Mouse (Mus musculus): ENCODE results near the gene Usp28. TPM values are rescaled to one million over a fixed set of nuclear protein-coding genes. Genes with fewer than 3 reads are reported as not detected.

Usp28 gene
- 18.2 and 18.7 TPM in 2 replicates for polyA plus RNA-seq (2012; ENCODE audit: insufficient read depth, insufficient read length, missing spikeins)

DNA sequence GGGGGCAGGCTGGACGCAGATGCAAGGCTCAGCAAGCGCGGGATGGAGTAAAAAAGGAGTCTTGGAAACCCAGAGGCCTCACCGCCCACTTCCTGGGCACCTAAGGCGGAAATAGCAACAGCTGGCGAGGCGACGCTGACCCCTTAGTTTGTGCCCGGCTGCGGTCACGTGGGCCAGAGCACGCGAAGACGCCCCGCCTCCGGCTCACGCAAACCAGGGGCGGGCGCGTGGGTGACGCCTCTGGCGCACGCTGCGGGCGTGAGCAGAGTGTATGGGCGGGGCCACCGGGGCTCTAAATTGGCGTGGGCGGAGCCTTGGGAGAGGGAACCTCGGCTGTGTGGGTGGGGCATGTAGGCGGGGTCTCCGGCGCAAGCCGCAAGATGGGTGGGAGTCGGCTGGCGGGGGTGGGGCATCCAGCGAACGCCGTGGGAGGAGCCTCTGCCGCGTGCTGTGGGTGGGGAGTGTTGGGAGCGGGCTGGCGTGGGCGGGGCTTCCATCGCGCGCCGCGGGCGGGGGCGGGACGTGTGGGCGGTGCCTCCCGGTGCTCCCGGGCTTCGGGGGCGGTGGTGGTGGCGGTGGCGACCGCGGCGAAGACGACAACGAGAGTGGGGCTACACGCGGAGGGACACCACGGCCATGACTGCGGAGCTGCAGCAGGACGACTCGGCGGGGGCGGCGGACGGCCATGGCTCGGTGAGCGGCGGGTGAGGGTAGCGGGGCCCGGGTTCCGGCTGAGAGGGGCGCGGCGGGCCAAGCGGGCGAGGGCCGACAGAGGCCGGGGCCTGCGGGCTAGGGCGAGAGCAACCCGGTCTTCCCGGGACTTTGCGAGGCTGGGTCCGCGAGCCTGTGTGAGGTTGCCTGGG lies at the start of gene Usp28:
TSS of gene Usp28 (plus strand) at position 531 of the 863 bp plus-strand sequence.
- Histone ChIP-seq H3K4me1 (ENCODE audit: control insufficient read depth, insufficient read depth, low read length) (peaks cover 15% of the 10 kb centered on the region), H3K27ac (ENCODE audit: insufficient read depth, low read depth, low read length) (peak within 1 kb of the TSS; percentile 87), H3K4me3 (ENCODE audit: insufficient read depth, low read length) (peak within 1 kb of the TSS; percentile 81)
- no peak for TF ChIP-seq CTCF (IDR thresholded peaks at IDR 0.05; ENCODE audit: low read depth, low read length)
- 0 out of 2 replicates have a peak, but pooled peaks have one; percentile 71 for TF ChIP-seq POLR2A (IDR thresholded peaks at IDR 0.05; ENCODE audit: borderline replicate concordance, low read depth, low read length)

DNA sequence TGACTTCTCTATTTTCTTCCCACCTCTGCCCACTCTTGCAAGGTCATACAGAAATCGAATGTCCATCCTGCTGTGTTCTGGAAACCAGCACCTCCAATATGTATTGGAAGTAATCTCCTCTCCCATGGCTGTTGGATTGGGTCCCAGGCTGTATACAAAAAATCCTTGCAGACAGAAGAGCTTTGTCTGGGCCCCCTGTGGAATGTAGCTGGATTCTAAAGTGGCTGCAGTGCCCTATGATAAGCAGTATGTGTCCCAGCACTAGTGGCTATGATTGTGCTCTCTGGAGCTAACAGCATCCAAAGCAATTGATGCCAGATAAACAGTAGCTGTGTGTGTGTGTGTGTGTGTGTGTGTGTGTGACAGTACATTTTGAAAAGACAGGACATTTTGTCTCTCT lies 42.8 kb upstream of the Usp28 start:
- TF ChIP-seq POLR2A (IDR thresholded peaks at IDR 0.05; ENCODE audit: borderline replicate concordance, low read depth, low read length) (no peak), CTCF (IDR thresholded peaks at IDR 0.05; ENCODE audit: low read depth, low read length) (no peak)
- Histone ChIP-seq H3K4me1 (ENCODE audit: control insufficient read depth, insufficient read depth, low read length) (no peaks in the 10 kb centered on the region), H3K4me3 (ENCODE audit: insufficient read depth, low read length) (no peak overlapping the region), H3K27ac (ENCODE audit: insufficient read depth, low read depth, low read length) (no peak overlapping the region)

DNA sequence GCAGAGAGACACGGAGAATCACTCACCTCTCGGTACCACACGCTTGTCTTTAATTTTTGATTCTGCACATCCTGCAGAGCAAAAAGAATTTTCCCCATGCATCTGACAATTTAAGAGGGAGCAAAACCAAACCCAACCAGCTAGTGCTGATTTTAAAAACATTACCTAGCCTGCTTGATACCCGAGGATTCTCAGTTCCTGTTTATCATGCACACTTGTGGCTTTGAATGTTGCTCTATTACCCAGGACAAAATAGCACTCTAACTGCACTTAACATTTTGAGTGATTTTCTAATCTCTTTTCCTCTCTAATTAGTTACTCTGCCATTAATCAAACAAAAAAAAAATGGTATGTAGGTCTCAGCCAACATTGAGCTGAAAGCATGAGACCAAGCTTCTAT lies 37.6 kb upstream of the Usp28 start:
- TF ChIP-seq CTCF (IDR thresholded peaks at IDR 0.05; ENCODE audit: low read depth, low read length) (no peak), POLR2A (IDR thresholded peaks at IDR 0.05; ENCODE audit: borderline replicate concordance, low read depth, low read length) (no peak)
- no peaks in the 10 kb centered on the region for H3K4me1 ChIP-seq (ENCODE audit: control insufficient read depth, insufficient read depth, low read length)

DNA sequence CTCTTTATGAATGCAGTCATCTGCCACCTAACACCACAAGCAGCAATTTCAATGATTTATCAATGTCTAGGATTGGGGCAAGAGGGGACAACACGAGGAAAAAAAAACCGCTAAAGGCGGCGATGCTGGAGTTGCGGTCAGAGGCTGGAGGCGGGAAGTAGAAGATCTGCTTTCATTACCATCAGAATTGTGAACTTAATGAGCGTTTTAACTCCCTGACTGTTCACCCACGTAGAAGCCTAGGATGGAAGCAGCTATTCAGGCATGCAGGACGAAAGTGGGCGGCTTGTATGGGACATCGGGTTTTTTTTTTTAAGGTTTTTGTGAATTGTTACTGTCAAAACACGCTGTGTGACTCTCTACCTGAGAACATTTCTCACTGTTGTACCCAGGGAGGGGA lies 23.9 kb upstream of the Usp28 start:
- no peak for TF ChIP-seq CTCF (IDR thresholded peaks at IDR 0.05; ENCODE audit: low read depth, low read length)
- TF ChIP-seq POLR2A (IDR thresholded peaks at IDR 0.05; ENCODE audit: borderline replicate concordance, low read depth, low read length), result no peak
- Histone ChIP-seq H3K27ac (ENCODE audit: insufficient read depth, low read depth, low read length) (no peak overlapping the region), H3K4me1 (ENCODE audit: control insufficient read depth, insufficient read depth, low read length) (no peaks in the 10 kb centered on the region), H3K4me3 (ENCODE audit: insufficient read depth, low read length) (no peak overlapping the region)

More for the DNA sequence above, 37.6 kb upstream of the Usp28 start:
- Histone ChIP-seq H3K4me3 (ENCODE audit: insufficient read depth, low read length) (no peak overlapping the region), H3K27ac (ENCODE audit: insufficient read depth, low read depth, low read length) (no peak overlapping the region)

DNA sequence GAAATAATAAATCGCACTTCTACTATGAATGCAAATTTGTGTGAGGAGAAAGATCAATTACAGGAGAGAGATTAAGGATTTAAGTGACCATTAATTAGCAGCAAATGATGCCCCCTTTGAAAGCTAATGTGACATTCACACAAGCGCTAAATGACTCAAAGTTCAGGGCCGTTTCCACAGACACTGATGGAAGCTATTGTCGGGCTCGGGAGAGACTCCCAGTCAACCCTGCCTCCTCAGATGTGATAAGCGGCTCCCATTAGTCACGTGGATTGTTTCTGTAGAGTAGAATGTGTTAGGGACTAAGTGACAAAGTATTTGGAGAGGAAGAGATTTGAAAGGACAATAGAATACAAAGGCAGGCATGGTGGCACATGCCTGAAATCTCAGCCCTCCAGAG lies 23.0 kb upstream of the Usp28 start:
- H3K4me3 ChIP-seq (ENCODE audit: insufficient read depth, low read length), result no peak overlapping the region
- no peak overlapping the region for H3K27ac ChIP-seq (ENCODE audit: insufficient read depth, low read depth, low read length)
- TF ChIP-seq CTCF (IDR thresholded peaks at IDR 0.05; ENCODE audit: low read depth, low read length) (no peak), POLR2A (IDR thresholded peaks at IDR 0.05; ENCODE audit: borderline replicate concordance, low read depth, low read length) (no peak)
- no peaks in the 10 kb centered on the region for H3K4me1 ChIP-seq (ENCODE audit: control insufficient read depth, insufficient read depth, low read length)

DNA sequence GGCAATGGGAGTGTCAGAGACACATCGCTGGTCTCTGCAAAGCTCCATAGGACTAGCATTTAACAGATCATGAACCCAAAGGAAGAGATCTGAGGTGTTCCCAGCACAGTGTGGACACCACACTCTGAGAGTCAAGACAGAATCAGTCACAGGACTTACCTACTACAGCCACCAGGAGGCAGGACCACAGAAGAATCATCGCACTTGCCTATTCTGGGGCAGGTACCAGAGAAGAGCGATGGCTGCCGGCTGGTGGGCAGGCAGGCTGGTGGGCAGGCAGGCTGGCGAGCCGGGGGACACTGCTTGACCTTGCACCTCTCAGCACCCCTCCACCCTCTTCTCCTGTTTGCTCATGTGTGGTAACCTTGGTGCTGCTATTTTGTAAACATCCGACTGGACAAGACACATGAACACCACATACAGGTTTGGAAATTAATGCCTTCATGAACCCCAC lies 20.6 kb upstream of the Usp28 start, which contains the start of gene Htr3b:
TSS of gene Htr3b (minus strand) at position 404 of the 454 bp plus-strand sequence.
- H3K4me1 ChIP-seq (ENCODE audit: control insufficient read depth, insufficient read depth, low read length), result no peaks in the 10 kb centered on the region
- H3K4me3 ChIP-seq (ENCODE audit: insufficient read depth, low read length), result no peak within 1 kb of the TSS
- H3K27ac ChIP-seq (ENCODE audit: insufficient read depth, low read depth, low read length), result no peak within 1 kb of the TSS
- TF ChIP-seq CTCF (IDR thresholded peaks at IDR 0.05; ENCODE audit: low read depth, low read length) (no peak), POLR2A (IDR thresholded peaks at IDR 0.05; ENCODE audit: borderline replicate concordance, low read depth, low read length) (no peak)

DNA sequence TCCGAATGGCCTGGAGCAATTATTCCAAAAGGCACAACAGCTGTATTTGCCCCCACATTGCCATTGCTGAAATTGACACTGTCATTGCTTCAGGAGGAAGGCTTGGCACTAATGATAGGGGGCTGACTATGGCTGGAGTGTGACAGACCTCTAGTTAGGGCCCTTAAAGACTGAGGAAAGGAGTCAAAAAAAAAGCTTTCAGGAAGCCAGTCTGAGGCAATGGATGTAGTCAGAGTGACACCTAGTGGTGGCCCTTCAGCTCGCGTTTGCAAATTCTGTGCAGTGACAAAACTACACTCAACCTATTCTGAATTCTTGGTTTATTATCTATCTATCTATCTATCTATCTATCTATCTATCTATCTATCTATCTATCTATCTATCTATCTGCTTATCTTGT lies 12.7 kb upstream of the Usp28 start:
- Histone ChIP-seq H3K4me1 (ENCODE audit: control insufficient read depth, insufficient read depth, low read length) (no peaks in the 10 kb centered on the region), H3K4me3 (ENCODE audit: insufficient read depth, low read length) (no peak overlapping the region), H3K27ac (ENCODE audit: insufficient read depth, low read depth, low read length) (no peak overlapping the region)
- TF ChIP-seq CTCF (IDR thresholded peaks at IDR 0.05; ENCODE audit: low read depth, low read length), result no peak
- TF ChIP-seq POLR2A (IDR thresholded peaks at IDR 0.05; ENCODE audit: borderline replicate concordance, low read depth, low read length), result no peak

DNA sequence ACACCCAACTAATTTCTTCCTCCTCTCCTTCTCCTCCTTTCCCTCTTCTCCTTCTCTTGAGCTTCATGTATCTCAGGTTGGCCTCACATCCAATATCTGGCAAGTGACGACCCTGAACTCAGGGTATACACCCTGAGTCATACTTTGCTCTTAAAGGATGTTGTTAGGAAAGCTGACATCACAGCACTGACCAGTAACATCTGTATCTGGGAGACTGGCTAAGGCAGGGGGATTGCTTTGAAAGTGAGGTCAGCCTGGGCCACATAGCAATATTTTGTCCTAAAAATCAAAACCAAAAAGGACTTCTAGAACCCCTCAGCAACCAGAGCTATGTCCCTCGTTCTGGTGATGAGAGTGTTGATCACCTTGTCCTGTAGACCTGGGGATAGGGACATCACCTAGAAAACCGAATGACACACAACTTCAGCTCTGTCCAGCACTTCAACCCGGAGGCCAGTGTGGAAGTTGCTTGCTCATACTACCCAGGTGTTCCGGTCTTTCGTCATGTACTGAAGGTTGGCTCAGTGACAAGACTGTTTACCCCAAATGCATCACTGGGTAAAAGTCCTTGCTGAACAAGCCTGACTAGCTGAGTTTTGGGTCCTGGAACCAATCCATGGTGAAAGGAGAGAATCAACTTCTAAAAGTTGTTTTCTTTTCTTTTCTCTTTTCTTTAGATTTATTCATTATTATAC lies 8.4 kb upstream of the Usp28 start:
- no peak overlapping the region for H3K27ac ChIP-seq (ENCODE audit: insufficient read depth, low read depth, low read length)
- H3K4me1 ChIP-seq (ENCODE audit: control insufficient read depth, insufficient read depth, low read length), result no peaks in the 10 kb centered on the region
- TF ChIP-seq CTCF (IDR thresholded peaks at IDR 0.05; ENCODE audit: low read depth, low read length) (no peak), POLR2A (IDR thresholded peaks at IDR 0.05; ENCODE audit: borderline replicate concordance, low read depth, low read length) (no peak)
- H3K4me3 ChIP-seq (ENCODE audit: insufficient read depth, low read length), result no peak overlapping the region

DNA sequence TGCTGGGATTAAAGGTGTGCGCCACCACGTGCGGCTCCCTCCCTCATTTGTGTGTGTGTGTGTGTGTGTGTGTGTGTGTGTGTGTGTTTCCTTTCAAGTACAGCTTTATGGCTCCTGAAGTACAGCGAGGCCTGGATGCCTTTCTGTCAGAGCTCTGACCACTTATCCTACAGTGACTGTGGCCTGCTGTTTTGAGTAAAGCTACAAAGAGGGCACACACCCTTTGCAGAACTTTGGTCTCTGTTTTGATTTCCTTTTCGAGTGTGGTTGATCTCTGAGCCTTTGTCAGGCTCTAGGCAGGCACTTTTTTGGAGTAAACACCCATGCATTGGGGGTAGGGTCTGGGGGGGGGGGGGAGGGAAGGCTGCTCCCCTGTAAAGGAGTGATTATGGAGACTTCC lies 4.8 kb upstream of the Usp28 start:
- H3K27ac ChIP-seq (ENCODE audit: insufficient read depth, low read depth, low read length), result no peak overlapping the region
- H3K4me1 ChIP-seq (ENCODE audit: control insufficient read depth, insufficient read depth, low read length), result peaks cover 2% of the 10 kb centered on the region; the same call in 1 of the 2 replicates
- no peak overlapping the region for H3K4me3 ChIP-seq (ENCODE audit: insufficient read depth, low read length)
- TF ChIP-seq CTCF (IDR thresholded peaks at IDR 0.05; ENCODE audit: low read depth, low read length), result no peak
- no peak for TF ChIP-seq POLR2A (IDR thresholded peaks at IDR 0.05; ENCODE audit: borderline replicate concordance, low read depth, low read length)

Data from bone marrow macrophage, adult 2 months (primary cell).